Mouse (Mus musculus) hindlimb bud, embryonic 11.5 days (tissue): Measurements from ENCODE around the gene Mbd5.
A peak's percentile ranks its signal among the peaks of the same experiment; 100 is the strongest.

Source experiments
- DNase-seq: peaks from one replicate; pipeline ENCODE4 v3.0.0-alpha.2; 2012; ENCODE audit warnings: low read depth, low spot score; ENCODE audit errors: extremely low spot score

Gene Mbd5

DNA sequence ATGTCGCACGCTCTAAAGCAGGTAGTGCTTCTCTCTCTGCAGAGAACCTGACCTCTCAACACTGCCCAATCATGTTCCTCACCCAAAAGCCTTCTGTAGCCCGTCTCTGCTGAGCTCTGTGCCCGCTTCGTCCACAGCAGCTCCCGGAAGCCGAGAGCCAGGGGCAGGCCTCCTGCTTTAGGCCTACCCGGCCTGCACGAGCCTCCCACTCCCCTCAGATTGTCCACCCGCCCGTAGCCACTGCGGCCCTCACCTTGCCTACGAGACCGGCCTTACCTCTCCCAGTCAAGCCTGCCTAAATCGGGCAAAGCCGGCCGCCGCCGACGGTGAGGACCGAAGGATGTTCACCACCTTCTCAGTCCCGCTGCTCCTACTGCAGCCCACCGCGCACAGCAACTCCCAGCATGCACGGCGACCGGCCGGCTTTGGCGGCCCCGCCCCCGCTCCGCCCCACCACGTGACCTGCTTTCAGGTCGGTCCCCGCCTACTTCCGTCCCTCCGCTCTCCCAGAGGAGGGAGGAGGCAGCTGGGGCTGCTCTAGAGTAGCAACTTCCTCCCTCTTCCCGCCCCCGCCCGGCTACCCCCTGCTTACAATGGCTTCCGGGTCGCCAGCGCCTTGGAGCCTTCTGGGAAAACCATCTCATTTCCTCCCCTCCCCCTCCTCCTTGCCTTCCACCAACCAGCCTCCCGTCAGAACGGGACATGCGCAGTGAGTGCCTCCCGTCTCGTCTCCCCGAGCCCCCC, at the start of gene Mbd5:
TSS of gene Mbd5 (plus strand) at position 668 of the 744 bp plus-strand sequence.
- peak; percentile 92 for DNase-seq

DNA sequence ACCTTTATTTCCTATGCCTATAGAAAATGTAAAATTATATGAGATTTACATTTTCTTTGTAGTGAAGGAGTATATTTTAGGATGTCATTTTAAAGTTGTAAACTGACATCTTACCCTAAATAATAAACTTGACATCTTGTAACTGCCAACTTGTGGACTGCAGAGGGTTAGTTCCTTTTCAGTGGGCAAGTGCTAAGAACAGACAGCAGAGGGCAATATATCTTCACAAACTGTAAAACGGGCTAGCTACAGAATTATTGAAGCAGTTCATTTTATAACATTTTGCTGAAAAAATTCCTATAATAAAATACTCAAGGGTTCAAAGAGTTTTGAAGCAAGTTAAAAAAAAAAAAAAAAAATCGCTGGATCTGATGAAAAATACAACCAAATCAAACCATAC, 40.4 kb upstream of the Mbd5 start:
- DNase-seq, result no peak

DNA sequence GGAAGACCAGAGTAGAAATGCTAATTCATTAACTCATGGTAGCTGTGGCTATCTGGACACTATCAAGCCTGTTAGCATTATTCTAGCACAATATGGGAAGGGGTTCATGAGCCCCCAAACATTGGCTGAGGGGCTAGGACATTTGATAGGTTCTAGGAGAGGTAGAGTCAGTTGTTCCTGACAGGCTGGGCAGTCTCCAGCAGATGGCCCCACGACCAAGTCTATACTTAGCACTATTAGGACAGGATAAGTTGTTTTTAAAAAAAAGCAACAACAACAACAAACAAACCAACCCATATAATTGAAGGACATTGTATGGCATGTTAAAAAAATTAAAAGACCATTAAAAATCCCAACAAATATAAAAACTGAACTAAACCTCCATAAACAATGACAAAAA, 35.1 kb upstream of the Mbd5 start:
- DNase-seq, result no peak

DNA sequence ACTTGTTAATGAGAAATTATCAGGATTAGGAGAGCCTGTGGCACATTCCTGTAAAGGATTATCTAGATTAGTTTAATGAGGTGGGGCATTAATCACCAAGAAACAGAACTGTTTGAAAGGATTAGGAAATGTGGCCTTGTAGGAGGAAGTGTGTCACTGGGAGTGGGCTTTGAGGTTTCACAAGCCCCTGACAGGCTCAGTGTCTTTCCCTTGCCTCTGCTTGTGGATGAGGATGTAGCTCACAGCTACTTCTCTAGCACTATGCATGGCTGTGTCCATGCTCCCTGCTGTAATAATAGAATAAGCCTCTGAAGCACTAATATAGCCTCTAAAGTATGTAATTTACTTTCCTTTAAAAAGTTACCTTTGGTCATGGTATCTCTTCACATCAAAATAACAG, 33.5 kb upstream of the Mbd5 start:
- no peak for DNase-seq

DNA sequence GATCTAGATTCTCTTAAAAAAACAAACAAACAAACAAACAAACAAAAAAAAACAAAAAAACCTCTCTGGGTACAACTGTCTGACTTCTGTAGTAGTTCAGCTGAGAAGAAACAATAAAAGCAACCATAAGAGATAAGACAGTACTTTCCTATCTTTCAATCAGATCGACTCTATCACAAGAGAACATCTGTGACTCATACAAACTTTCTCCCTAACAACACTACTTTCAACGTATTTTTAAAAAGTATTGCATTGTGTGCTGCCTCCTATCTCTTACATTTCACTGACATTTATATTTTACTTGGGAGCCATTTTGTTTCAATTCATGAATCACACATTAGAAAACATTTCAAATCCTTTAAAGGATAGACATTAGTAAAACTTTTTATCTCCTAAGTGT, 14.2 kb upstream of the Mbd5 start:
- DNase-seq, result no peak

DNA sequence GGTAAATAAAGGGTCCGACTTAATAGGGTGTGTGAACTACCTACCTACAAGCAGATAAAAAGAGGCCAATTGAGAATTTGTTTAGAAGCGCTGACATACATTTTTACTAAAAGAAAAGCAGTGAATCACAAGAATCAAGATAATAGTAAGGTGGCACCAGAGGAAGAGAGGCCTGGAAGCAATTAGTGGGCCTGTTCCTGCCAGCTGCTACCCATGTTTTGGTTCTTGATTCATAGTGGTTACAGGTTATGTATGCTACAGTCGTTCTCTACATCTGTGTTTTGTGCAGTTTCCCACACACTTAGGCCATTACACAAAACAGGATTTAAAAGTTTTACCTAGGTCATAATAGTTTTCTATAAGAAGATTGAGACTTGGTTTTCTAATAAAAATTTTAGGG, 1.5 kb upstream of the Mbd5 start:
- no peak for DNase-seq

DNA sequence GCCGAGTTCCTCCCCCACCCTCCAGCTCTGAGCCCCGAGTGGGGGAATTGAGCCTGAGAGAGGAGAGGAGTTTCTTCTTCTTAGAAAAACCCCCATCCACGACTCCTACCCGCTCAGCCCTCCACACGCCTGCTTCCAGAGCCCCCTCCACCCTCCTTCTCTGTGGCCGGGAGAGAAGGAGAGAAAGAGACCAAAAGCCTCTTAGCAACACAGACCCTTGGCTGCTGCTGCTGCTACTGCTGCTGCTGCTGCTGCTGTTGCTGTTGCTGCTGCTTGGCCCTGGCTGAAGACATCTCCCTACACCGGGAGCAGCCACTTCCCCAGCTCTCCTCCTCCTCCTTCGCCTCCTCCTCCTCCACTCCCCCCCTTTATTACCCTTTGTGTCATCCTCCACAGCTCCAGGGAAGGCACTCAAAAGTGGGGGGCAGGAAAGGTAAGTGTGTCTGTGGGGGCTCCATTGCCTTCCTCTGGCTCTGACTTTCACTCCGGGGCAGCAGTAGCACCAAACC, 489 bp downstream of the Mbd5 start:
- no peak for DNase-seq

DNA sequence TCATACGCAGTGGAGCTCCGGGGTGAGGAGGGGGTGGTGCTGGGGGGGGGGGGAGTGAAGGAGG, 776 bp downstream of the Mbd5 start, which contains the start of gene Orc4:
TSS of gene Orc4 (minus strand) at position 26 of the 64 bp plus-strand sequence.
- DNase-seq, result no peak

DNA sequence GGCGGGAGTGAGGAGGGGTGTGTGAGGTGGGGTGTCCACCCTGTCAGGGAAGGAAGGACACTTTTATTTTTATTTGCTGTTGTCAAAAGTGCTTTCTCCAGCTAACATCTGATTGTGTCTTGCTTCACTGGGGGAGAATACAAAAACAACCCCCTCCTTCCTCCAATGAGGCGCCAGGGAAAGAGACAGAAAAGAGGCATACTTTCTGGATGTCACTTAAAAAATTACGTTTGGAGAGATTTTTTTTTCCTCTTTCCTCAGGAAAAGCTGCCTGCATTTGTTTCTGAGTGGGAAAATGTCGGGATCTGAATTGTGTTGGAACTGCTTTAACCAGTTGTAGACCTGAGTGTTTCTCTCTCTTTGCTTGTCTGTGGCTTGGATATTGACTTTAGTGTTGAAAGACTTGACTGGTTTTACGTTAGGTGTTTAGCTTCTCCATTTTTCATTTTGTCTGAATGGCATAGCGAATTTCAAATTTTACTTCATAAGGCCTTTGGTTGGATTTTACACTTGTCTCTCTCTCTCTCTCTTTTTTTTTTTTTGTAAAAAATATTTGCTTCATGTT, 1.1 kb downstream of the Mbd5 start:
- peak; percentile 10 for DNase-seq

DNA sequence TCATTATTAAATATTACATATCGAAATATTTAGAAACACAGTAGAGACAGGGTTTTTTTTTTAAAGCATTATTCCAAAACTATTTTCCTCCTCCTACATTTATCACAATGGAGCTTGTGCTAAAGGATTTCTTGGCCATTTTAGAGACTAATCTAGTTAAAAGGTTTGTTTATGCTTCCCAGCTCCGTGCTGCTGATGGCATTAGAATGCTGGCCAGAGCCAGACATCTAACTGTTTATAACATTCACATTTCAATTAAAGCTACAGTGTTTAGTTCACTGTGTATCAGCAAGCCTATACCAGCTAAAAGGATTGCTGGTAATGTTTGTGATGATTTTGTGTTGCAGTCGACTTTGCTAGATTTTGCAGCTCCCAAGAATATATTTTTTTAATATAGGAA, 7.3 kb downstream of the Mbd5 start:
- DNase-seq, result no peak

DNA sequence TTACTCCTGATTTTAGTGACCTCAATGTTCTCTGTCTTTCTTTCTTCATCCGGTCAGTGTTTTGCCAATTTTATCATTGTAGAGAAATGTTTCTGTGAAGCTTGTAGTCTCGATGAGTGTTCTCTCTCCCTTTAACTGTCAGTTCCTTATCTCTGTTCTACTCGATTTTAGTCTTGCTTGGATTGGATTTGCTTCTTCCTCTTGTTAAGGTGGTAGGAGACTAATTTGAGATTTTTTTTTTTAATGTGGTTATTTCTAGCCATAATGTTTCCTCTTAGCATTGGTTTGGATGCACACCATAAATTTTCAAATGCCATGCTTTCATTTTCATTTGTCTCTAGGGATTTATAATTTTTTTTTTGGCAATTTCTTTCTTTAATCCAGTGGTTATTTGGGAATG, 29.6 kb downstream of the Mbd5 start:
- DNase-seq, result no peak

DNA sequence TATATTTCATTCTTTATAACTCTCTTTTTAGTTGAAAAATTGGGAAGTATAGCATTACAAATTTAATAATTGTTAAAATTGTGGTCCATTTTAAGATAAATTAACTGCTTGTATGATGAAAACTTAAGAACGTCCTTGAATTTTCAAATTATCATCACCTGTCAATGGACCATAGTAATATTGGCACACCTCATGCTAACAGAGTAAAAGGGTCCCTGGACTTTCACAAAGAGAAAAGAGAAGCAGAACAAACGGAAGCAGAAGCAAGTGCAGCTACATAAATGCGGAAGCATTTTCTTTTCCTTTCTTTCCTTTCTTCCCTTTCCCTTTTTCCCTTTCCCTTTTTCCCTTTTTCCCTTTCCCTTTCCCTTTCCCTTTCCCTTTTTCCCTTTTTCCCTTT, 41.0 kb downstream of the Mbd5 start:
- DNase-seq, result no peak

DNA sequence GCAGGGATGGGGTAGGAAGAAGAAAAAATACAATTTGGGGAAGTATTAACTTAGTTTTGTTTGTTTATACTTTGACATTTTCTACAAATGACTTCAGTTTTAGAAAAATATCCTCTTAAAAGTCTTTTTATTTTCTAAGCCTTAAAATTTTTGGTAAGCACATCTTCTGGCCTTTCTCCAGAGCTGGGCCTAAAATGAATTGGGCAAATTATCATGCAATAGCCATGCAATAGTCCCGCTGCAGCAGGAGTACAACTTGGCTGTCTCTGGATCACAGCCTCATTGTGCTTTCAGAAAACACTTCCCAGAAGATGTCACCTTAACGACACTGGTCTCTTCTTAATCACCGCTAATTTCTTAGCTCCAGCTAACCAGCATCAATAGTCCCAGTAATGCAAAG, 91.2 kb downstream of the Mbd5 start:
- DNase-seq, result no peak

DNA sequence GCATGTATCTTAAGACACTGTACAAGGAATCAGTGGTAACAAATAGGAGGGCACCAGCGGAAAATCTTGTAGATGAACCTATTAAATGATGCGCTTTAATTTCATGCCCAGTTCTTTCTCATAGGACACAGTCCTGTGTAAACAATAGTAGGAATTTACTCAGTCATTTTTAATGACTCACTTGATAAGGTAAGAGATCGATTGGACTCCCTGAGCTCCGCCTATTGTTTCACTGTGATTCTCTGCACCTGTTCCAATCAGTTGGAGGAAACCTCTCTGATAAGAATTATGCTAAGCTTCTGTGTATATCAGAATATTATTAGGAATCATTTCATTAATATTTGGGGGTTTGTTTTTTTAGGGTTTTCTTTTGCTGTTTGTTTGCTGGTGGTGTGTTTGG, 100.7 kb downstream of the Mbd5 start:
- no peak for DNase-seq

DNA sequence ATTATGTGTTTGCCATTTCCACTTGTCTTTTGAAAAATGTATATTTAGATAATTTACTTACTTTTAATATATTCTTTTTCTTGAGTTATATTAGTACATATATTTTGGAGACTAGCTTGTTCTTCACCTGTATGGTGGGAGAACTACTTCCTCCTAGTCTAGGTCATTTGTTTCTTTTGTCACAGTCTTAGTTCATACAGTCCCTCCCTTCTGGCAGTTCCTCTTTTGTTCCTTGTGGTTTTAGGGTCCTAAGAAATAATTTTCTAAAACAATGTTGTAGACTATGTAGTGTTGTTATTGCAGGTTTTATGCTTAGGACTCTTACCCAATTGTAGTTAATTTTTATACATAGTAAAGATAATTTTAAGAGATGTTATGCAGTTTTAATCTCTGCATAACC, 118.6 kb downstream of the Mbd5 start:
- DNase-seq, result no peak

DNA sequence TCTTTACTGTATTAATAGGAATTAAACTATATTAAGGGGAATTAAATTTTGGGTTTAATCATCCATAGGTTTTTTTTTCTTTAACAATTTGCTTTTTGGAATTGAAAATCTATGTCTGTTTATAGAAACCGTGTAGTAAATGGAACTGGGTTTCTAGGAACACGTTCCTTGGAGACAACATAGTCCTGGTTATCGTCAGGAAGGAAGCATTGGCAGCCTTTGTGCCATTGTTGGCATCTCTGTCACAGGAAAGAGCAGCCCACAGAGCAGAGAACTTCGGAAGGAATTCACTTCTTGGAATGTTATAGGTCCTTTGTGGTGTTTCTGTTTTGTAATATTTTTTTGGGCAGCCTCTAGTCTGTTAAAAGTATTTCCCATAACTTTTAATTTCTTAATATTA, 135.7 kb downstream of the Mbd5 start:
- no peak for DNase-seq

DNA sequence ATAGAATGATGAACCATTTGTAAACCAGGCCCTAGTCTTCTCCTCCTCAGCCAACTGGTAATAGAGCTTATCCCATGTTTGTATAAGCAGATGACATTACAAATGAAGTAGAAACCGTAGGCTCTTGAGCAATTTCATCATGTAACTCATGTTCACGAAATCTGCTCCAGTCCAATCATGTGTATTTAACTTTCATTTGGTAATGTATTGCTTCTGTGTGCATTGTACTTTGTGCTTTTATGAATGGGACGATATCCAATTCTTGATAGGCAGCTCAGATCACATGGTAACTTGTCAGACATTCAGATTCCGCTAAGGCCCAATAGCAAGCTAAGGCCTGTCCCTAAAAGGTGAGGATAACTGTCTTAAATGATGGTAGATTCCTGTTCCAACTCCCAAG, 141.5 kb downstream of the Mbd5 start:
- no peak for DNase-seq

DNA sequence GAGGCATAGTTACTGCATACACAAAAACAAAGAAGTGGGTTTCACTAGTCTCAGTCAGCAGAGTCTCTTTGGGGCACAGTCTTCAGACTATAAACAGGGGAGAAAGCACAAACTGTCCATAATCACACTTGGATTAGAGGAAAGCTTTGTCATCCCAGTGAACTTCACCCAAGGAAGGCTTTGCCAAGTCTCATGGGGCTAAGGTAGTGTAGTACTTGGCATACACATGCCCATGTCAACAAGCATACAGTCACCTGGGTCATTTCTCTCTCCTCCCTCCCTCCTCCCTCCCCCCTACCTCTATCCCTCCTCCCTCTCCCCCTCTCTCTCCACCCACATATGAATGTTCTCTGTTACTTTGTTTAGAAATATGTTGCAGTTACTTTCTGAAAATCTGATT, 147.5 kb downstream of the Mbd5 start:
- DNase-seq, result no peak

DNA sequence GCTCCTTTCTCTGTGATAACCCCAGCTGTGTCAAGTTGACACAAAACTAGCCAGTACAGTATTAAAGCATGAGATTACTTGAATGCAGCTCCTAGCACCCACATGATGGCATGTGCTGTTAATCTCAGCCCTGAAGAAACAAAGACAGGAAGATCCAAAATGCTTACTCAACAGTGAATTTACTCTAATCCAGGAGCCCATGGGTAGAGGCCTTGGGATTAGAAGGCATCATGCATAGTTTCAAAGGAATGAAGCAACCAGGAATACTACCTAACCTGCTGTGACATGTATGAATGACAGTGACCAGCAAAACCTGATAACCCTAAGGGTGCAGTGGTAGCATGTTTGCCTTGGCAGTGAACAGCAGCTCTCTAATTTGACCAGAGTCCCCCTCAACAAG, 159.6 kb downstream of the Mbd5 start:
- no peak for DNase-seq

DNA sequence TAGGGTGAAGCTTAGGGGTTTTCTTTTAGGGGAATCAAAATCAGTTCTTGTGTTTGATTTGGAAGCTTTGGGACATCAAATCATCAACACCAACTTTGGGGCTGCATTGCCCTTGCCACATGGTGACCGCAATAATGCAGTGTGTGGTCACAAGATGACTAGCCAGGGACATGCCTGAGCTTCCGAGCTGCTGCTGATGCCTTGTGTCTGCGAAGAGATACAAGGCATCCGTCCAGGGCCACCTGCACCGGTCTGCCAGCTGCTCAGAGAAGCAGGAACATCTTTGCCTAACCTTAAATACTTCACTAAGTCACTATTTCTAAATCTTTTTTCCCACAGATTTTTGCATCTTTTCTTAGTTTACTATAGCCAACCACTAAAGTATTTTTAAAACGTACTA, 170.6 kb downstream of the Mbd5 start:
- no peak for DNase-seq

DNA sequence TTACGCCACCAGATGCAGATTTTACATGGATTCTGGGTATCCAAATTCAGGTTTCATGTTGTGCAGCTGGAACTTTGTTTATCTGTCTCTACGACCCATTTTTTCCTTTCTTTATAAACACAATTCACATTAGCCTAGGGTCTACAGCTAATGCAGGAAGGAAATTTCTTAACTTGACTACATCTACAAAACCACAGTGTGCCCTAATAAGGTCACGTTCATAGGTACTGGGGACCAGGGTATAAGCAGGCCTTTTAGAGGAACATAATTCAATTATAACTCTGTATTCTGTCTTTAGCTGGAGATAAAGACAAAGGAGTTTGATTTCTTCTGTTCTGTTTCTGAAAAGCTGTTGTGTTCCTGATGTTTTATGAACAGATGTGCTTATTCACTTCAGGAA, 172.3 kb downstream of the Mbd5 start:
- no peak for DNase-seq

DNA sequence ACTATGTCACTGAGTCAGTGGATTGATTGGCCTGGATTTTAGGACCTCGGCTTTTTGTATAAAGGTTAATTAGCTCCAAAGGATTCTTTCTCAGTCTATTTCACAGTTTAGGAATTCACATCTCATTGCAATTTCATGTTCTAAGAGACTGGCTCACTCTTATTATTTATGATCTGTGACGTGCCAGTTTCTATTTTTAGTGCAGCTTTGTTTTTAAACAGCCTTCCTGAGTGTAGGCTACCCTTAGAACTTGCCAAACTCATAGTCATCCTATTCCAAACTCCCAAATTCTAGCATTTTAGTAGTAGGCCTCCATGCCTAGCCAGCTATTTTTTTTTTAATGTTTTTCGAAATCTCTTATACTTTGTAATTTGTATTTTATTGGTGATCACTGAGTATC, 192.9 kb downstream of the Mbd5 start:
- no peak for DNase-seq

DNA sequence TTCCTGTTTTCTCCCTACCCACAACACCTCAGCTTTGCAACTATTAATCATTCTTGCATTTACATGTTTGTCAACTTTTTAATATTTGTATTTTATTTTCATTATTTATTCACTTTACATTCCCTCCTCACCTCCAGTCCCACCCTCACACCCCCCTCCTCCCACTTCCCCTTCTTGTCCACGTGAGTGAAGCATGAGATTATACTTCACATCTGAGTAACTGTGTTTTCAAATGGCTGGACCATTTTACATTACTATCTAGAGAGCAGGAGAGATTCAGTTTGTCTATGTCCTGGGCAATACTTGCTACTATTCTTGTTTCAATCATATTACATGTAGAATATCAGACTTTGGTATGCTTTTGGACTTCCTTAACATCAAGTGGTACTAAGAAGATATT, 204.3 kb downstream of the Mbd5 start:
- no peak for DNase-seq
